In the genomic region with DNA sequence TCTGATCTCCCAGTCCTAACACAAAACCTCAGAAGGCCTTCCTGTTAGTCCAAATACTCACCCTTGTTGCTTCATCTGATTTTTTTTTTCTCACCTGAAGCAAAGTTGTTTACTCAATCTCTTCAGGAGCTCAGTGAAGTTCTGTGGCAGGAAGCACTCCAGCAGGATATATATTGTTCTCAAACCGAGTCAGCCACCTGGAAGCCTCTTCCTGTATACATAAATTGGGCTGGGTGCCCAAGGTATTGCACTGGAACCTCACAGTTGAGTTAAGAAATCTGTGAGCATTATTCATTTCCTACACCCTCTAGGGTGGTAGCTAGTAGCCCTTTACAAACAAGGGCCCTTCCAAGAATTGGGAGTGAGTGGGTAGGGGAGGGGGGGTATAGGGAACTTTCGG, we compare ENCODE assay signal across 28 mouse cellular contexts.
DNase-seq lines count a peak whose midpoint lies in the region; ATAC-seq and TF ChIP-seq lines count a peak whose summit lies in the region.
"Had no signal": no experiment of that assay in that cellular context is flagged by ENCODE, and none has a peak within 500 bp of the region (broad histone marks: within the 10 kb centered on the region; RNA-seq: fewer than 3 reads in every experiment).

No protein-coding gene starts in this region.

- peak; percentile 64; the same call in 1 of the 2 replicates for ATAC-seq in lung, embryonic 15.5 days (ENCODE audit: borderline replicate concordance, extremely low read depth, low FRiP score, low TSS enrichment)
- no peak for ATAC-seq in granulocyte monocyte progenitor cell, adult 5-6 weeks (replicated peaks; ENCODE audit: poor library complexity, severe bottlenecking)
- ATAC-seq: forebrain, embryonic 14.5 days; hindbrain, embryonic 16.5 days; liver, embryonic 12.5 days; midbrain, embryonic 13.5 days; Patski had no signal

- no peak overlapping the region for H3K9ac ChIP-seq in lung, embryonic 15.5 days
- H3K9ac ChIP-seq: embryonic facial prominence, embryonic 15.5 days; heart, embryonic 15.5 days; liver, embryonic 12.5 days; liver, postnatal 0 days; midbrain, embryonic 13.5 days; stomach, embryonic 15.5 days had no signal

- WGBS in lung, adult 2 months, result 35% methylated on average over 2 of the region's 2 CpGs
- WGBS in lung, embryonic 15.5 days, result 31% methylated on average over 2 of the region's 2 CpGs

- no peaks in the 10 kb centered on the region; the same call in 1 of the 2 replicates for H3K4me1 ChIP-seq in lung, adult 2 months (ENCODE audit: control insufficient read depth, insufficient read depth, low read length)
- H3K4me1 ChIP-seq in lung, embryonic 15.5 days, result no peaks in the 10 kb centered on the region
- H3K4me1 ChIP-seq: embryonic facial prominence, embryonic 15.5 days; heart, embryonic 10.5 days; liver, embryonic 12.5 days; midbrain, embryonic 13.5 days; stomach, embryonic 15.5 days had no signal

- intact Hi-C loops in gastrocnemius, adult 2 months (cut with DNase I), result no loop called here

- H3K9me3 ChIP-seq in lung, embryonic 15.5 days, result no peaks in the 10 kb centered on the region
- H3K9me3 ChIP-seq: embryonic facial prominence, embryonic 15.5 days; G1E; heart, embryonic 10.5 days; heart, embryonic 15.5 days; liver, embryonic 12.5 days; megakaryocyte, embryonic 14.5 days; midbrain, embryonic 13.5 days; stomach, embryonic 15.5 days had no signal

- no peak for TF ChIP-seq CTCF in lung, adult 2 months (IDR thresholded peaks at IDR 0.05; ENCODE audit: insufficient read depth, low read length)
- no peak for TF ChIP-seq CTCF in gastrocnemius, adult 2 months (IDR thresholded peaks at IDR 0.05)

- no peak for TF ChIP-seq POLR2A in lung, adult 2 months (IDR thresholded peaks at IDR 0.05; ENCODE audit: borderline replicate concordance, extremely low read depth, low read depth, low read length)

- no peak overlapping the region for H3K4me3 ChIP-seq in lung, adult 2 months (replicated peaks; ENCODE audit: extremely low read depth, low read depth, low read length)
- no peak overlapping the region for H3K4me3 ChIP-seq in lung, embryonic 15.5 days
- no peak overlapping the region for H3K4me3 ChIP-seq in gastrocnemius, adult 2 months
- H3K4me3 ChIP-seq: embryonic facial prominence, embryonic 15.5 days; heart, embryonic 10.5 days; heart, embryonic 15.5 days; liver, embryonic 12.5 days; megakaryocyte, embryonic 14.5 days; midbrain, embryonic 13.5 days; stomach, embryonic 15.5 days had no signal

- no peaks in the 10 kb centered on the region for H3K36me3 ChIP-seq in lung, embryonic 15.5 days
- H3K36me3 ChIP-seq: embryonic facial prominence, embryonic 15.5 days; G1E; heart, embryonic 10.5 days; heart, embryonic 15.5 days; liver, embryonic 12.5 days; midbrain, embryonic 13.5 days; stomach, embryonic 15.5 days had no signal

- DNase-seq in lung, adult 18-20 months, result peak; percentile 29 to 69
- no peak for DNase-seq in lung, adult 2 months
- DNase-seq in lung, postnatal 25 days (ENCODE audit: low spot score), result peak; percentile 51
- DNase-seq in retina, postnatal 1 day, result no peak
- no peak for DNase-seq in gastrocnemius, adult 2 months
- DNase-seq: cerebellum, adult 18-20 months; cerebellum, postnatal 10 days; heart, adult 11 months; kidney, adult 8-10 months; kidney, postnatal 4 days; left cerebral cortex, postnatal 4 days; liver, postnatal 0 days; right cerebral cortex, postnatal 14 days; thymus, postnatal 36 days had no signal

- no peak overlapping the region for H3K4me2 ChIP-seq in lung, embryonic 15.5 days
- H3K4me2 ChIP-seq: embryonic facial prominence, embryonic 15.5 days; heart, embryonic 15.5 days; liver, embryonic 12.5 days; midbrain, embryonic 13.5 days; stomach, embryonic 15.5 days had no signal

- no peaks in the 10 kb centered on the region for H3K27me3 ChIP-seq in lung, embryonic 15.5 days
- H3K27me3 ChIP-seq: heart, embryonic 15.5 days; stomach, embryonic 15.5 days had no signal

- peak overlapping the region; percentile 24; the same call in 1 of the 2 replicates for H3K27ac ChIP-seq in lung, embryonic 15.5 days
- H3K27ac ChIP-seq in gastrocnemius, adult 2 months, result no peak overlapping the region
- H3K27ac ChIP-seq: embryonic facial prominence, embryonic 15.5 days; heart, embryonic 10.5 days; heart, embryonic 15.5 days; kidney, postnatal 0 days; liver, embryonic 12.5 days; midbrain, embryonic 13.5 days; stomach, embryonic 15.5 days had no signal

Comparison
In these comparisons a context has a peak if more than half of its experiments do, and no peak if none do; other contexts are left out.
1. DNase-seq: peak in lung, adult 18-20 months (2 of 2) and lung, postnatal 25 days (single experiment); none in lung, adult 2 months (single experiment), retina, postnatal 1 day (single experiment) and gastrocnemius, adult 2 months (single experiment).